Mouse (Mus musculus) stomach, postnatal 0 days (tissue): ENCODE data around the gene Stpg3.

Source experiments
- CTCF ChIP-seq: IDR thresholded peaks from 2 replicates; pipeline ENCODE4 v1.5.1; 2016; ENCODE audit warnings: antibody characterized with exemption, low read depth, mild to moderate bottlenecking, moderate library complexity
- EP300 ChIP-seq: optimal IDR thresholded peaks from 2 replicates; pipeline ENCODE3; 2016; ENCODE audit warnings: antibody characterized with exemption

DNA sequence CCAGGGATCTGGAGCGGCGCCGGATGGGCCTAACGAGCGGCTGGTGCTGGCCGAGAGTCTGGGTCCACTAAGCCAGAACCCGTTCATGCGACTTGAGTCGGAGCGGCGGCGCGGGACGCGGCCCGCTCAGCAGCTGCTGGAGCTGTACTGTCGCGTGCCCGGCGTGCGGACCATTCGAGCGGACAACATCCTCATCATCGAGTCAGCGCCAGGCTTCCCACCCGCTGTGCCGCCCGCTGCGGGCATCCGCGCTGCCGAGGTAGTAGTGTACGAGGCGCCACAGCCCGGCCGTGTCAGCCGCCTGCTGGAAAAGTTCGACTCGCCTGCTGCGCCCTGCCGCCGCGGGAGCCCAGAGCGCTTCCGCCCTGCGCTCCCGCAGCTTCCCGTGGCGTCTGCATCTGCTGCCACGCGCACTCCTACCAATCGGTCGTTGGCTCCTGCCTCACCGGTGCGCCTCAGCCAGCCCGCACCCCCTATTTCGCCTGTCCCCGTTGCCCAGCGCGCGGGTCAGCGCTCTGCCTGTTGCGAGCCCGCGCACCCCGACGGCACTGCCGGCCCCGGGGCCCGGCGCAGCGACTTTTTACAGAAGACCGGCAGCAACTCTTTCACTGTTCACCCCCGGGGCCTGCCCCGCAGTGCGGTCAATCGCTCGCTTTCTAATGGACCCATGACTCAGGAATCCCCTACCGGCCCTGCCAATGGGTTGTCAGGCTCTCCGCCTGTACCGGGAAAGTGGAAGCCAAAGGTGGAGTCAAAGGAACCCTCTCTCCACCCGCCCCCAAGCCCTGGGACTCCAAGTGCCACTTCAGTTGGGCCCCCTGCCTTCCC, 48.6 kb upstream of the Stpg3 start:
- peak; percentile 20; the same call in 1 of the 2 replicates for TF ChIP-seq CTCF
- no peak for TF ChIP-seq EP300
